Mouse (Mus musculus): ENCODE data around the gene Chkb. TPM values are rescaled to one million over a fixed set of nuclear protein-coding genes. Genes with fewer than 3 reads are reported as not detected.
A peak's percentile ranks its signal among the peaks of the same experiment; 100 is the strongest.

Chkb gene
- polyA plus RNA-seq, 1 experiment: 101 TPM

DNA sequence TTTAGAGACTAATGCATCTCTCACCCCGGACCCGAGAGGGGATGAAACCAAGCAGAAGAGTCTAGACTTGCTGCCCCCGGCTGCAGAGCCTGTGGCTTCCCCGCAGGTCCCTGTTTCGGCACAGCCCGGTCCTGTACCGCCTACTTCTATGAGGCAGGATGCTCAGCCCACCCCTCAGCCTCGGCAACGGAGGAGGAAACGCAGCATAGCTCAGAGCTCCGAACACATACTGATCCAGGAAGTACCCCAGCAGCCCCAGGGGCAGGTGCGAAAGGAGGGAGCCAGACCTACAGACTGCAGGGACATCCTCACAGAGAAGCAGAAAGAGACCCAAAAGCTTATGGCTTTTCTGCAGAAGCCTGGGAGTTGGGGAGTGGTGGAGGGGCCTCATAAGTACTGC, 42.6 kb downstream of the Chkb start:
- Histone ChIP-seq H3K4me1 (ENCODE audit: control insufficient read depth, insufficient read depth, low read length) (peaks cover 9% of the 10 kb centered on the region), H3K4me3 (replicated peaks; ENCODE audit: insufficient read depth, low read depth, low read length) (no peak overlapping the region), H3K27me3 (ENCODE audit: control insufficient read depth, insufficient read depth, low read length) (no peaks in the 10 kb centered on the region), H3K27ac (ENCODE audit: insufficient read depth, low read length) (no peak overlapping the region)
- 65% methylated on average over 12 of the region's 12 CpGs for WGBS
- no peak for TF ChIP-seq CTCF (IDR thresholded peaks at IDR 0.05; ENCODE audit: borderline replicate concordance, insufficient read depth, low read depth, low read length)
- no peak for TF ChIP-seq POLR2A (IDR thresholded peaks at IDR 0.05; ENCODE audit: borderline replicate concordance, insufficient read depth, low read length)
- no peak for DNase-seq

DNA sequence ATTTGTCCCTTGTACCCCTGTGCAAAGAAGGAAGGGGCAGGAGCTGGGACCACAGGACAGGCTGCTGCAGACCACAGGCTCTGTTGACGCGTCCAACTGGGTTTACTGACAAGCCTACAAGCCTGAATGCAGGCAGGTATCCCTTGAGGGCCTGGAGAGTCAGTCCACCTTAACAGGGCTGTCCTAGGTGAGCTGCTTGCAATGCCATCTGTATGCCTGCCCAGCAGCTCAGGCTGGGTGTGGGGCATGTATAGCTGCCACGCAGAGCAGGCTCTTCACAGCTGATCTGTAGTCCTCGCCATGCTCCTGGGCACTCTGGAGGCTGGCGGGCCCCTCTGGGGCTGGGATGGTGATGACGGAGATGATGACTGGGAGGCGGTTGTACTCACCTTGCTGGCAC, 45.1 kb downstream of the Chkb start, which contains the start of gene Klhdc7b:
Klhdc7b (plus strand) TSS at position 301 of the 400 bp plus-strand sequence.
- TF ChIP-seq POLR2A (IDR thresholded peaks at IDR 0.05; ENCODE audit: borderline replicate concordance, insufficient read depth, low read length) (no peak), CTCF (IDR thresholded peaks at IDR 0.05; ENCODE audit: borderline replicate concordance, insufficient read depth, low read depth, low read length) (no peak)
- 85% methylated on average over 7 of the region's 7 CpGs for WGBS
- no peak within 1 kb of the TSS for H3K4me3 ChIP-seq (replicated peaks; ENCODE audit: insufficient read depth, low read depth, low read length)
- no peak within 1 kb of the TSS for H3K27ac ChIP-seq (ENCODE audit: insufficient read depth, low read length)
- DNase-seq: no peak
- H3K4me1 ChIP-seq (ENCODE audit: control insufficient read depth, insufficient read depth, low read length): peaks cover under 1% of the 10 kb centered on the region; the same call in 1 of the 2 replicates
- H3K27me3 ChIP-seq (ENCODE audit: control insufficient read depth, insufficient read depth, low read length): no peaks in the 10 kb centered on the region

GRCm38 (mm10) chr15:89379429-89379828, 50.3 kb downstream of the Chkb start:
- peak; percentile 67 to 70 for DNase-seq
- peak overlapping the region; percentile 98 for H3K27ac ChIP-seq (ENCODE audit: insufficient read depth, low read length)
- WGBS: 31% methylated on average over 10 of the region's 10 CpGs
- TF ChIP-seq POLR2A (IDR thresholded peaks at IDR 0.05; ENCODE audit: borderline replicate concordance, insufficient read depth, low read length) (no peak), CTCF (IDR thresholded peaks at IDR 0.05; ENCODE audit: borderline replicate concordance, insufficient read depth, low read depth, low read length) (no peak)
- peaks cover 20% of the 10 kb centered on the region for H3K4me1 ChIP-seq (ENCODE audit: control insufficient read depth, insufficient read depth, low read length)
- H3K4me3 ChIP-seq (replicated peaks; ENCODE audit: insufficient read depth, low read depth, low read length): peak overlapping the region; percentile 64
- H3K27me3 ChIP-seq (ENCODE audit: control insufficient read depth, insufficient read depth, low read length): no peaks in the 10 kb centered on the region

- WGBS: under 1% methylated on average over 33 of the region's 33 CpGs
- DNase-seq: peak; percentile 91
- Histone ChIP-seq H3K27me3 (ENCODE audit: control insufficient read depth, insufficient read depth, low read length) (no peaks in the 10 kb centered on the region), H3K27ac (ENCODE audit: insufficient read depth, low read length) (peak within 1 kb of the TSS; percentile 98), H3K4me3 (replicated peaks; ENCODE audit: insufficient read depth, low read depth, low read length) (peak within 1 kb of the TSS; percentile 64), H3K4me1 (ENCODE audit: control insufficient read depth, insufficient read depth, low read length) (peaks cover 24% of the 10 kb centered on the region)
- TF ChIP-seq CTCF (IDR thresholded peaks at IDR 0.05; ENCODE audit: borderline replicate concordance, insufficient read depth, low read depth, low read length): no peak
- TF ChIP-seq POLR2A (IDR thresholded peaks at IDR 0.05; ENCODE audit: borderline replicate concordance, insufficient read depth, low read length): peak; percentile 77; the same call in 1 of the 2 replicates
These were observed 50.8 kb downstream of the Chkb start, which contains the start of gene Odf3b for GRCm38 (mm10) chr15:89378831-89379401. Gene Odf3b, minus strand, starts transcription at chr15:89379282.

GRCm38 (mm10) chr15:89377938-89378828, 51.5 kb downstream of the Chkb start:
- H3K27me3 ChIP-seq (ENCODE audit: control insufficient read depth, insufficient read depth, low read length): no peaks in the 10 kb centered on the region
- TF ChIP-seq CTCF (IDR thresholded peaks at IDR 0.05; ENCODE audit: borderline replicate concordance, insufficient read depth, low read depth, low read length): no peak
- no peak for TF ChIP-seq POLR2A (IDR thresholded peaks at IDR 0.05; ENCODE audit: borderline replicate concordance, insufficient read depth, low read length)
- peak overlapping the region; percentile 64 for H3K4me3 ChIP-seq (replicated peaks; ENCODE audit: insufficient read depth, low read depth, low read length)
- H3K4me1 ChIP-seq (ENCODE audit: control insufficient read depth, insufficient read depth, low read length): peaks cover 24% of the 10 kb centered on the region
- peak in 1 of 2 experiments; percentile 56 for DNase-seq
- H3K27ac ChIP-seq (ENCODE audit: insufficient read depth, low read length): peak overlapping the region; percentile 98
- WGBS: 16% methylated on average over 46 of the region's 46 CpGs

- H3K4me1 ChIP-seq (ENCODE audit: control insufficient read depth, insufficient read depth, low read length): peaks cover 26% of the 10 kb centered on the region
- peak overlapping the region; percentile 98; the same call in 1 of the 2 replicates for H3K27ac ChIP-seq (ENCODE audit: insufficient read depth, low read length)
- 28% methylated on average over 18 of the region's 18 CpGs for WGBS
- peak in 1 of 2 experiments; percentile 33 for DNase-seq
- TF ChIP-seq CTCF (IDR thresholded peaks at IDR 0.05; ENCODE audit: borderline replicate concordance, insufficient read depth, low read depth, low read length): no peak
- TF ChIP-seq POLR2A (IDR thresholded peaks at IDR 0.05; ENCODE audit: borderline replicate concordance, insufficient read depth, low read length): no peak
- no peaks in the 10 kb centered on the region for H3K27me3 ChIP-seq (ENCODE audit: control insufficient read depth, insufficient read depth, low read length)
- no peak overlapping the region for H3K4me3 ChIP-seq (replicated peaks; ENCODE audit: insufficient read depth, low read depth, low read length)
These were observed 52.3 kb downstream of the Chkb start for GRCm38 (mm10) chr15:89377362-89377761.

GRCm38 (mm10) chr15:89376957-89377356, 52.8 kb downstream of the Chkb start, which contains the start of gene Tymp:
Gene Tymp, minus strand, starts transcription at chr15:89377039.
- WGBS: 56% methylated on average over 16 of the region's 16 CpGs
- DNase-seq: peak in 1 of 2 experiments; percentile 34
- H3K27me3 ChIP-seq (ENCODE audit: control insufficient read depth, insufficient read depth, low read length): no peaks in the 10 kb centered on the region
- H3K27ac ChIP-seq (ENCODE audit: insufficient read depth, low read length): peak within 1 kb of the TSS; percentile 98
- H3K4me3 ChIP-seq (replicated peaks; ENCODE audit: insufficient read depth, low read depth, low read length): peak within 1 kb of the TSS; percentile 64
- H3K4me1 ChIP-seq (ENCODE audit: control insufficient read depth, insufficient read depth, low read length): peaks cover 27% of the 10 kb centered on the region
- TF ChIP-seq CTCF (IDR thresholded peaks at IDR 0.05; ENCODE audit: borderline replicate concordance, insufficient read depth, low read depth, low read length): no peak
- TF ChIP-seq POLR2A (IDR thresholded peaks at IDR 0.05; ENCODE audit: borderline replicate concordance, insufficient read depth, low read length): no peak

Other genes starting within 250 kb of the Chkb start
- gene Plxnb2, start 249.1 kb downstream of the Chkb start, polyA plus RNA-seq (2012; rRNA removed): 127 and 141 TPM in 2 replicates
- gene Dennd6b, start 233.4 kb downstream of the Chkb start, polyA plus RNA-seq (2012; rRNA removed): 156 and 165 TPM in 2 replicates
- gene Ppp6r2, start 218.4 kb downstream of the Chkb start, polyA plus RNA-seq (2012; rRNA removed): 240 and 262 TPM in 2 replicates
- 321 and 324 TPM in 2 replicates for gene Sbf1, start 114.6 kb downstream of the Chkb start, polyA plus RNA-seq (2012; rRNA removed)
- not detected in 2 replicates for gene Adm2, start 107.2 kb downstream of the Chkb start, polyA plus RNA-seq (2012; rRNA removed)
- gene Miox, start 95.5 kb downstream of the Chkb start, polyA plus RNA-seq (2012; rRNA removed): not detected in 2 replicates
- gene Lmf2, start 74.2 kb downstream of the Chkb start, polyA plus RNA-seq (2012; rRNA removed): 21.0 and 21.1 TPM in 2 replicates
- 134 and 137 TPM in 2 replicates for gene Ncaph2, start 74.2 kb downstream of the Chkb start, polyA plus RNA-seq (2012; rRNA removed)
- 59.7 and 60.3 TPM in 2 replicates for gene Sco2, start 56.1 kb downstream of the Chkb start, polyA plus RNA-seq (2012; rRNA removed)
- gene Tymp, start 52.9 kb downstream of the Chkb start, polyA plus RNA-seq (2012; rRNA removed): 5.5 and 5.7 TPM in 2 replicates
- gene Odf3b, start 50.6 kb downstream of the Chkb start, polyA plus RNA-seq (2012; rRNA removed): 18.3 and 24.4 TPM in 2 replicates
- 2.6 and 2.9 TPM in 2 replicates for gene Klhdc7b, start 45.0 kb downstream of the Chkb start, polyA plus RNA-seq (2012; rRNA removed)
- not detected in 2 replicates for gene Syce3, start 19.4 kb downstream of the Chkb start, polyA plus RNA-seq (2012; rRNA removed)
- 7.8 and 8.2 TPM in 2 replicates for gene Cpt1b, start 4.0 kb downstream of the Chkb start, polyA plus RNA-seq (2012; rRNA removed)
- gene C730034F03Rik, start 319 bp downstream of the Chkb start, polyA plus RNA-seq (2012; rRNA removed): 4.2 and 4.7 TPM in 2 replicates
- gene Gm44502, start 212 bp downstream of the Chkb start, polyA plus RNA-seq (2012; rRNA removed): 0.15 and 0.51 TPM in 2 replicates
- gene Mapk8ip2, start 24.0 kb upstream of the Chkb start, polyA plus RNA-seq (2012; rRNA removed): 192 and 195 TPM in 2 replicates
- gene Arsa, start 47.5 kb upstream of the Chkb start, polyA plus RNA-seq (2012; rRNA removed): 39.2 and 40.9 TPM in 2 replicates
- gene Shank3, start 69.7 kb upstream of the Chkb start, polyA plus RNA-seq (2012; rRNA removed): 84.7 and 97.2 TPM in 2 replicates
- gene Acr, start 138.4 kb upstream of the Chkb start, polyA plus RNA-seq (2012; rRNA removed): 2.4 and 2.6 TPM in 2 replicates
- 79.8 and 83.4 TPM in 2 replicates for gene Rabl2, start 162.0 kb upstream of the Chkb start, polyA plus RNA-seq (2012; rRNA removed)

All from cerebellum, adult 2 months (tissue).